In the genomic region with DNA sequence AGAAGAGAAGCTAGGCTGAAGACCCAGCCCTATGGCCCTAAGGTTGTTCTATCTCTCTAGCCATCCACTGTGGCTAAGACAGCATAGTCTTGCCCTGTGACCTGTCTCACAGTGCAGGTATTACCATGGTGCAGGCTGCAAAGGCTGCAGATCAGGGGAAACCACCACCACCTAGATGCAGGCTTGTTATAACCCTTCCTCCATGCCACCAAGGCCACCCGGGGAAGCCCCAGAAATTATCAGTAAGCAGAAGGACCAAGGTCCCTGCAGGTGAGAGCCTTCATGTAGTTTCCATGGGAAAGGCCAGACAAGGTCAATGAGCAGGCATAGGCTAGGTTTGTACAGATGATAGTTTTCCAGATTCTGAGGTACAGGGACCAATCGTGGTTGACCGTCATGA, we compare ENCODE assay signal across 15 mouse cellular contexts. TPM values are rescaled to one million over a fixed set of nuclear protein-coding genes. Genes with fewer than 3 reads are reported as not detected.
"Had no signal": no experiment of that assay in that cellular context is flagged by ENCODE, and none has a peak within 500 bp of the region (broad histone marks: within the 10 kb centered on the region; RNA-seq: fewer than 3 reads in every experiment).

No protein-coding gene starts in this region.

- DNase-seq: kidney, adult 11 months; kidney, adult 9 months; kidney, postnatal 14 days; left cerebral cortex, postnatal 4 days; lung, adult 18-20 months; retina, postnatal 1 day; right cerebral cortex, postnatal 4 days; thymus, postnatal 4 days had no signal

- H3K9me3 ChIP-seq: limb, embryonic 13.5 days; midbrain, embryonic 15.5 days; neural tube, embryonic 12.5 days; stomach, embryonic 15.5 days had no signal

- H3K4me3 ChIP-seq: limb, embryonic 13.5 days; midbrain, embryonic 15.5 days; neural tube, embryonic 12.5 days; stomach, embryonic 15.5 days had no signal

- H3K9ac ChIP-seq: limb, embryonic 13.5 days; midbrain, embryonic 15.5 days; neural tube, embryonic 12.5 days; stomach, embryonic 15.5 days had no signal

- H3K27ac ChIP-seq: limb, embryonic 13.5 days; midbrain, embryonic 15.5 days; neural tube, embryonic 12.5 days; stomach, embryonic 15.5 days had no signal

- ATAC-seq: midbrain, embryonic 15.5 days had no signal

- H3K4me2 ChIP-seq: limb, embryonic 13.5 days; midbrain, embryonic 15.5 days; neural tube, embryonic 12.5 days; stomach, embryonic 15.5 days had no signal

- H3K27me3 ChIP-seq: limb, embryonic 13.5 days; midbrain, embryonic 15.5 days; neural tube, embryonic 12.5 days; stomach, embryonic 15.5 days had no signal

- H3K4me1 ChIP-seq: midbrain, embryonic 15.5 days; neural tube, embryonic 12.5 days had no signal

- H3K36me3 ChIP-seq: limb, embryonic 13.5 days; midbrain, embryonic 15.5 days; neural tube, embryonic 12.5 days; stomach, embryonic 15.5 days had no signal

RNA-seq across cellular contexts. Expression of a gene that starts 44.5 kb away (rescaled TPM):
- total RNA-seq: neutrophil, adult 5-6 weeks had no signal
- polyA plus RNA-seq: large intestine, adult 2 months had no signal

RNA-seq across cellular contexts. Expression of a gene that starts 46.9 kb away (rescaled TPM):
- total RNA-seq: monocyte, adult 5-6 weeks had no signal
